Mouse (Mus musculus) forebrain, embryonic 14.5 days (tissue): Measurements from ENCODE around the gene Mrs2. TPM values are rescaled to one million over a fixed set of nuclear protein-coding genes. Genes with fewer than 3 reads are reported as not detected.

Experiments
- ATAC-seq: fragments of 200-750 bp; cut with Nextera tagmentation; 2 replicates; pipeline ENCODE4 v1.8.0; 2017; ENCODE audit warnings: mild to moderate bottlenecking, moderate library complexity
- DNase-seq: peaks from one replicate; pipeline ENCODE4 v3.0.0-alpha.2; 2015; ENCODE audit warnings: low spot score
- H3K27ac ChIP-seq: fragments of 300-500 bp; sonication (generic); 2 replicates; pipeline ENCODE4 v1.5.1; 2014; ENCODE audit warnings: low read depth, mild to moderate bottlenecking, control low read depth, low read length, moderate library complexity
- H3K27me3 ChIP-seq: fragments of 300-500 bp; sonication (generic); replicated peaks from 2 replicates; pipeline ENCODE4 v1.6.1; 2014; ENCODE audit warnings: low read length, control low read depth, mixed read lengths; ENCODE audit not compliant: control insufficient read depth, insufficient read depth
- H3K36me3 ChIP-seq: fragments of 300-500 bp; sonication (generic); 2 replicates; pipeline ENCODE4 v1.6.1; 2014; ENCODE audit warnings: low read length, control low read depth; ENCODE audit not compliant: control insufficient read depth, insufficient read depth
- H3K4me1 ChIP-seq: fragments of 300-500 bp; sonication (generic); 2 replicates; pipeline ENCODE4 v1.6.1; 2014; ENCODE audit warnings: antibody characterized with exemption, low read length, control low read depth; ENCODE audit not compliant: control insufficient read depth, insufficient read depth
- H3K4me2 ChIP-seq: fragments of 300-500 bp; sonication (generic); 2 replicates; pipeline ENCODE4 v1.6.1; 2014; ENCODE audit warnings: mild to moderate bottlenecking, control low read depth, low read length
- H3K4me3 ChIP-seq: fragments of 300-500 bp; sonication (generic); 2 replicates; pipeline ENCODE4 v1.5.1; 2014; ENCODE audit warnings: low read depth, low read length, control low read depth
- H3K9ac ChIP-seq: fragments of 300-500 bp; sonication (generic); 2 replicates; pipeline ENCODE4 v1.6.1; 2014; ENCODE audit warnings: mild to moderate bottlenecking, low read length, control low read depth, moderate library complexity
- H3K9me3 ChIP-seq: fragments of 300-500 bp; sonication (generic); replicated peaks from 2 replicates; pipeline ENCODE4 v1.6.1; 2016; ENCODE audit warnings: low read length, control low read depth, mixed read lengths; ENCODE audit not compliant: control insufficient read depth
- WGBS: fragments of 180-500 bp; shearing (Covaris S2); extraction: QIAGEN DNeasy Blood & Tissue Kit; methylation state at CpG from one replicate; pipeline ENCODE4 v1.1.7; 2014; 5-methylcytosine and 5-hydroxymethylcytosine counted together
- polyA plus RNA-seq: library from polyadenylated mRNA; unstranded; fragments of >200 nt; fragmentation: Nextera tagmentation; extraction: Ambion mirVana; gene quantifications from 2 replicates; pipeline ENCODE4 v1.2.1, GENCODE M21; 2014

The Mrs2 gene
- 15.8 and 18.1 TPM in 2 replicates for polyA plus RNA-seq

- DNase-seq (peak; percentile 87), ATAC-seq (peak; percentile 95)
- peaks cover 12% of the 10 kb centered on the region for H3K36me3 ChIP-seq
- WGBS = under 1% methylated on average over 65 of the region's 84 CpGs
- peak within 1 kb of the TSS; percentile 90 for H3K4me3 ChIP-seq
- H3K9ac ChIP-seq = peak within 1 kb of the TSS; percentile 90
- H3K4me1 ChIP-seq = peaks cover 9% of the 10 kb centered on the region; the same call in 1 of the 2 replicates
- H3K27me3 ChIP-seq = no peaks in the 10 kb centered on the region
- H3K4me2 ChIP-seq = peak within 1 kb of the TSS; percentile 81
- peak within 1 kb of the TSS; percentile 75; the same call in 1 of the 2 replicates for H3K27ac ChIP-seq
- H3K9me3 ChIP-seq = no peaks in the 10 kb centered on the region
Observed at GRCm38 (mm10) chr13:25019793-25020539, at the start of gene Mrs2. Gene Mrs2 (minus strand): TSS chr13:25020379.

DNA sequence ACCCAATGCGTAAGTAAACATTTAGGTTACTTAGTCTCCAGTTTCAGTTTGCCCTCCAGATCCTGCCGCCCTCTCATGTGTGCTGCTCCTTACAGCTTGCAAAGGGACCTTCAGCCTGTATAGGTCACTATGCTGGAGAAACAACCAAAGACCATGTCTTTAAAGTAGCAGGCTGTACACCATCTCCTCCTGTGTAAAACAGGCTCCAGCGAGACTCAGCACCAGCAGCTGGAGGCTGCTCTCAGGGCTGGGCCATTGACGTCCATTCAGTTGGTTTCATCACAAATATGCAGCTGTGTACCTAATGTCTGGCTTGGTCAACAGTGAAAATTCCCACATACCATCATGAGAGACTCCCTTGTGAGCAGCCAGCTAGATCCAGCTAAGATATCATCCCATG lies 49.6 kb upstream of the Mrs2 start:
- WGBS = 87% methylated on average over 4 of the region's 4 CpGs
- no peaks in the 10 kb centered on the region for H3K4me1 ChIP-seq
- no peak overlapping the region for H3K4me2 ChIP-seq
- ATAC-seq = no peak
- no peak for DNase-seq
- no peak overlapping the region for H3K27ac ChIP-seq
- H3K36me3 ChIP-seq = no peaks in the 10 kb centered on the region
- H3K4me3 ChIP-seq = no peak overlapping the region
- H3K9ac ChIP-seq = no peak overlapping the region
- H3K9me3 ChIP-seq = no peaks in the 10 kb centered on the region
- no peaks in the 10 kb centered on the region for H3K27me3 ChIP-seq

GRCm38 (mm10) chr13:25067183-25067582 lies 47.0 kb upstream of the Mrs2 start:
- no peak overlapping the region for H3K9ac ChIP-seq
- no peaks in the 10 kb centered on the region for H3K36me3 ChIP-seq
- no peaks in the 10 kb centered on the region for H3K4me1 ChIP-seq
- DNase-seq (no peak), ATAC-seq (no peak)
- 87% methylated on average over 4 of the region's 4 CpGs for WGBS
- H3K9me3 ChIP-seq = no peaks in the 10 kb centered on the region
- no peak overlapping the region for H3K27ac ChIP-seq
- H3K4me2 ChIP-seq = no peak overlapping the region
- no peak overlapping the region for H3K4me3 ChIP-seq
- H3K27me3 ChIP-seq = no peaks in the 10 kb centered on the region

- ATAC-seq (no peak), DNase-seq (no peak)
- no peak overlapping the region for H3K4me3 ChIP-seq
- no peak overlapping the region for H3K4me2 ChIP-seq
- H3K4me1 ChIP-seq = no peaks in the 10 kb centered on the region
- WGBS = 89% methylated on average over 2 of the region's 2 CpGs
- H3K27me3 ChIP-seq = no peaks in the 10 kb centered on the region
- no peak overlapping the region for H3K27ac ChIP-seq
- no peaks in the 10 kb centered on the region for H3K9me3 ChIP-seq
- H3K9ac ChIP-seq = no peak overlapping the region
- H3K36me3 ChIP-seq = no peaks in the 10 kb centered on the region
Observed at GRCm38 (mm10) chr13:25066659-25067058, 46.5 kb upstream of the Mrs2 start.

GRCm38 (mm10) chr13:25055873-25056667 lies 35.9 kb upstream of the Mrs2 start, which contains the start of gene Dcdc2a:
Gene Dcdc2a (plus strand): TSS chr13:25056004.
- Histone ChIP-seq H3K4me1 (peaks cover 13% of the 10 kb centered on the region), H3K36me3 (no peaks in the 10 kb centered on the region)
- peak; percentile 76 for ATAC-seq

GRCm38 (mm10) chr13:25055111-25055554 lies 35.0 kb upstream of the Mrs2 start:
- DNase-seq (peak; percentile 88), ATAC-seq (peak; percentile 91)
- H3K4me2 ChIP-seq = peak overlapping the region; percentile 92
- H3K9me3 ChIP-seq = no peaks in the 10 kb centered on the region
- H3K9ac ChIP-seq = peak overlapping the region; percentile 47
- H3K4me1 ChIP-seq = peaks cover 13% of the 10 kb centered on the region
- H3K4me3 ChIP-seq = peak overlapping the region; percentile 49
- no peak overlapping the region for H3K27ac ChIP-seq
- peaks cover 10% of the 10 kb centered on the region for H3K27me3 ChIP-seq
- H3K36me3 ChIP-seq = no peaks in the 10 kb centered on the region
- whole genome bisulfite sequencing = under 1% methylated on average over 34 of the region's 35 CpGs

More at GRCm38 (mm10) chr13:25055873-25056667, 35.9 kb upstream of the Mrs2 start, which contains the start of gene Dcdc2a:
- Histone ChIP-seq H3K4me2 (peak within 1 kb of the TSS; percentile 92), H3K9me3 (no peaks in the 10 kb centered on the region), H3K27me3 (peaks cover 10% of the 10 kb centered on the region), H3K4me3 (peak within 1 kb of the TSS; percentile 49), H3K9ac (peak within 1 kb of the TSS; percentile 47), H3K27ac (no peak within 1 kb of the TSS)
- peak; percentile 58 for DNase-seq
- 3% methylated on average over 63 of the region's 63 CpGs for WGBS

DNA sequence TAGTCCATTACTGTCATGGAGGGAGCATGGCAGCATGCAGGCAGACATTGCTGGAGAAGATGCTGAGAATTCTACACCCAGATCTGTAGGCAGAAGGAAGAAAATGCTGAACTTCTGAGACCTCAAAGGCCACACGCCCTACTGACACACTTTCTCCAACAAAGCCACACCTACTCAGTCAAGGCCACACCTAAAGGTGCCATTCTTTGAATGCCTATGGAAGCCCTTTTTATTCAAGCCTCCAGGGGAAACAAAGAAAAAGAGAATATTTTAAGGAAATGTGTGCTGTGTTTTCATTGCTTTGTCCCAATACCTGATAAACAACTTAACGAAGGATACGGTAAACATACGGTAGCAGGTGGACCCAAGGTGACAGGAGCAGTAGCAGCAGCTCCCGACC lies 32.5 kb upstream of the Mrs2 start:
- Histone ChIP-seq H3K36me3 (no peaks in the 10 kb centered on the region), H3K9ac (no peak overlapping the region), H3K9me3 (no peaks in the 10 kb centered on the region), H3K4me1 (peaks cover 13% of the 10 kb centered on the region), H3K4me2 (no peak overlapping the region), H3K27ac (no peak overlapping the region), H3K4me3 (no peak overlapping the region), H3K27me3 (peaks cover 10% of the 10 kb centered on the region)
- ATAC-seq (no peak), DNase-seq (no peak)
- WGBS = 89% methylated on average over 5 of the region's 5 CpGs

DNA sequence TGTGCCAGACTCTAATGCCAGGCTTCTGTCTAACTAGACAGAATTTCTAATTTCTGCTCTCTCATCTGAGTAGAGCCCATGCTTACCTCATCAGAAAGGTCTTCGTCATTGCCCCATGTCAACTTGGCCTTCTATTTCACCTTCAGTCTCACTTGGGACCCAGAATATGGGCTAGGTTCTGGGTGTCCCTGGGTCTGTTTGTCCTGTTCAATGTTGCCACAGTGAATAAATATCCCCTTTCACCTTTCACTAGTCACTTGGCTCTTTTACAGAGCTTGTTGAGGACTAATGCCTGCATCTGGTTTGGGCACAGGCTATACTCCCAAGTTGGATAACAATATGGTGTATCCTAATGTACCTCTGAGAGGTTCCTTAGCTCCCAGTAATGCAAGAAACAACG lies 19.3 kb upstream of the Mrs2 start:
- no peaks in the 10 kb centered on the region for H3K36me3 ChIP-seq
- no peak overlapping the region for H3K27ac ChIP-seq
- no peak overlapping the region for H3K4me3 ChIP-seq
- H3K4me2 ChIP-seq = no peak overlapping the region
- H3K4me1 ChIP-seq = no peaks in the 10 kb centered on the region
- H3K9ac ChIP-seq = no peak overlapping the region
- DNase-seq (no peak), ATAC-seq (no peak)
- WGBS = 76% methylated on average over 2 of the region's 2 CpGs
- H3K27me3 ChIP-seq = no peaks in the 10 kb centered on the region
- no peaks in the 10 kb centered on the region for H3K9me3 ChIP-seq

DNA sequence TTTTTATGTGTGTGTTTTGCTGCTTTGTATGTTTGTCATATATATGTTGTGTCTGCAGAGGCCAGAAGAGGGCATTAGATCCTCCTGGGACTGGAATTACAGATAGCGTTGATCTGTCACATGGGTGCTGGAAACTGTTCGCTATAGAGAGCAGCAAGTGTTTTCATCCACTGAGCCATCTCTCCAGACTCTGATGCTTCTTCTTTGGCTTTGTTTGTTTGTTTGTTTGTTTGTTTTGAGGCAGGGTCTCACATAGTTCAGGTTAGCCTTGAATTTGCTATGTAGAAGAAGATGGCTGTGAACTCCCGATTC lies 6.9 kb upstream of the Mrs2 start:
- DNase-seq = no peak
- no peak overlapping the region for H3K27ac ChIP-seq

More for the DNA sequence above, 6.9 kb upstream of the Mrs2 start:
- Histone ChIP-seq H3K27me3 (no peaks in the 10 kb centered on the region), H3K9ac (no peak overlapping the region), H3K4me1 (no peaks in the 10 kb centered on the region), H3K4me2 (no peak overlapping the region), H3K4me3 (no peak overlapping the region), H3K36me3 (no peaks in the 10 kb centered on the region), H3K9me3 (no peaks in the 10 kb centered on the region)
- WGBS = 80% methylated on average over 3 of the region's 3 CpGs
- no peak for ATAC-seq
